Mouse (Mus musculus) right cerebral cortex, adult 2 months (tissue): ENCODE data around the gene Dock4.

Experiments
- DNase-seq, 2 experiments: peaks; one replicate each; pipeline ENCODE4 v3.0.0; 2021 to 2022; ENCODE audit warnings: low spot score in 2 of 2

The Dock4 gene

DNA sequence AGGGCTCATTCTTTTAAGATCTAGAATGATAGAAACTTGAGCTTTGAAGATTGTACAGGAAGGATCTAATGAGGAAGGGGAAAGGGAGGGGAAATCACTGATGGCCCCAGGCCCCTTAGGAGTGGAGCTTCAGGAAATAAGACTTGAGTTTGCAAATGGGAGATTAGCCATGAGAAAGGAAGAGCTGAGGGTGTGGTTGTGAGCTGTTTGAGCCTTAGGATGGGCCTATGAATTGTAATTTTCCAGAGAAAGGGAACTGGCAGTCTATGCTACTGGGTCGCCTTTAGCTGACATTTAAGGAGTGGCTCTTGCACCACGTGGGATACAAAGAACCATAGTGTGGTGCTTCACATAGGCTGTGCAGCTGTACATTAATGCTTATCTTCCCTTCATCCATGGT, 208.6 kb downstream of the Dock4 start:
- DNase-seq: no peak

DNA sequence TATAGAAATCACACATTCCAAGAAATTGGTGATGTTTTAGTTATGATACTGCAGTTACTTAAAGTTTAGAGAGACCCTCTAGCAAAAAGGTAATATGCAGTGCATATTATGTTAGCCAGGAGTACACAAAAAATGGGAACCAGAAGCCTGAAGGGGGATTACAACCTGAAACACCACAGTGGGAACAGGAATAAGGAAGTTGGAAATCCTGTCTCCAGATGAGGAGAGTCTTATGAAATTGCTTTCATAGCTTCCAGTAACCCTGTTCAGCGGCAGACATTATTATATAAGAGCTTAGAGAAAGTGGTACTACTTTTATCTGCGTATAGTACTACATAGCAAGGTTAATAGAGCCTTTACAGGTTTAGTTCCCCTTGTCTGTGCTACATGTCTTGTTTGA, 210.1 kb downstream of the Dock4 start:
- DNase-seq: no peak

GRCm38 (mm10) chr12:40656438-40656837, 210.7 kb downstream of the Dock4 start:
- peak in 1 of 2 experiments; percentile 9 for DNase-seq

- no peak for DNase-seq
These were observed 211.6 kb downstream of the Dock4 start for GRCm38 (mm10) chr12:40657229-40657885.

DNA sequence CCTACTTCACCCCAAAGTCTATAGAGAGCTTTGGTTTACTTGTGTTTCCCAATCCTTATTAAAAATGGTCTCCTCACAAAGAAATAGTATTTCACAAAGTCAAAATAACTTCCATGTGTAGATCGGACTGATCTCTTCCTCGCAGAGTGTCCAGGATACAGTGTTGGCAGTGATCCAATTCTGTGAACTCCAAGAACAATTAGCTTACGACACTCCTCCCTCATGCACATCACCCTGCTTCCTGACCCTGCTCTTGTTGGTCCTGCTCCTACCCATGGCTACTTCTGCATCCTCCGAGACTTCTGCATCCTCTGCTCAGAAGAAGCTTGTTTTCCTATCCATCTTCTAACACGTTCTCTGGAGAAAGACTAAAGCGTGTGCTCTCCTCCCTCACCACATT, 213.9 kb downstream of the Dock4 start:
- DNase-seq: no peak

- DNase-seq: no peak
These were observed 223.7 kb downstream of the Dock4 start for GRCm38 (mm10) chr12:40669460-40669859.

- DNase-seq: no peak
These were observed 225.0 kb downstream of the Dock4 start for GRCm38 (mm10) chr12:40670766-40671165.

- DNase-seq: no peak
These were observed 234.0 kb downstream of the Dock4 start for GRCm38 (mm10) chr12:40679713-40680112.

DNA sequence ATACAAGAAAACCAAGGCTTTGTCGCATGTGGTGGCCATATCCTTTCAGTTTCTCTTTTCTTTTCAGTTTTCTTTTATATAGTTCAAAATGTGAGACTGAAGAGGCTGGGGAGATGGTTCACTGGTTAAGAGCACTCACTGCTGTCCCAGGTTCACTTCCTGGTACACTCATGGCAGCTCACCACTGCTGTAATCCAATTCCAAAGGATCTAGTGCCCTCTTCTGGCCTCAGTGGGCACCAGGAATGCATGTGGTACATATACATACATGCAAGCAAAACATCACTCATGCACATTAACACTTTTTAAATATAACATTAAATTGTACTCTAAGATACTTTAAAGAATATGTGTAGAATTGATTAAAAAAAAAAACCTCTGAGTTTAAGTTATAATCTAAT, 234.8 kb downstream of the Dock4 start:
- peak; percentile 28 to 30 for DNase-seq

GRCm38 (mm10) chr12:40691444-40691843, 245.7 kb downstream of the Dock4 start:
- DNase-seq: no peak

GRCm38 (mm10) chr12:40694082-40694721, 248.4 kb downstream of the Dock4 start:
- DNase-seq: no peak

GRCm38 (mm10) chr12:40698330-40698729, 252.6 kb downstream of the Dock4 start:
- DNase-seq: no peak

GRCm38 (mm10) chr12:40702233-40702792, 256.6 kb downstream of the Dock4 start:
- DNase-seq: no peak

- DNase-seq: no peak
These were observed 258.5 kb downstream of the Dock4 start for GRCm38 (mm10) chr12:40704296-40704695.

DNA sequence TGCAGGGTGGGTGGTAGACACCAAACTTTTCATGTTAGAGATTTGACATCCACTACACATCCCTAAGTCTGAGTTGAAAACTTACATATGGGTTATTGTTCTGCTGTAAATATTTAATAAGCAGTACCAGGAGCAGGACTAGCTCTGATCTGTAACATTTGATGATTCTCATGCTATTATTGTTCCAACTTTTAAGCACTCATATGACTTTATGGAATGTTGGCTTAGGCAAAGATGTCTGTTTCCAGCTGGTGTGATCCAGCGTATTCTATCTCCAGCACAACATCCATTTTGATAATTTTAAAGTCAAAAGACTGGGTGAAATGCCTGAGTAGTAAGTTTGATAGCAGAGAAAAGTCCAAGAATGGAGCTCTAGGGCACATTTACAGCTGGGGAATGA, 261.4 kb downstream of the Dock4 start:
- DNase-seq: no peak

DNA sequence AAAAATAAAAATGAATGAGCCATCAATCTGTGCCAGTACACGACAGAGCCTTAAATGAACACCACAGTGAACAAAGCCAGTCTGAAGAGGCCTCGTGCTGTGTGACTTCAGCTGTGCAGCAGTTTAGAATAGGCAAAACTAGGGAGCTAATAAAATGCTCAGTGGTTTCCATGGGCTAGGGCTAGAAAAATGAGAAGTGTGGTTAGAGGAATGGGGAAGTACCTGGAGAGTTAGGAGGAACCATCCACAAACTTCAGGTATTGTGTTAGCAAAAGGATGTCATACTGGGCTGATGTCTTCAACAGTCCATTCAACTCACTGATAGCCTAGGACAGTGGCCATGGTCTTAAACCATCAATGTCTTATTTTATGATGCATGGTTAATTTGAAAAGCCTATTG, 263.3 kb downstream of the Dock4 start:
- DNase-seq: no peak

DNA sequence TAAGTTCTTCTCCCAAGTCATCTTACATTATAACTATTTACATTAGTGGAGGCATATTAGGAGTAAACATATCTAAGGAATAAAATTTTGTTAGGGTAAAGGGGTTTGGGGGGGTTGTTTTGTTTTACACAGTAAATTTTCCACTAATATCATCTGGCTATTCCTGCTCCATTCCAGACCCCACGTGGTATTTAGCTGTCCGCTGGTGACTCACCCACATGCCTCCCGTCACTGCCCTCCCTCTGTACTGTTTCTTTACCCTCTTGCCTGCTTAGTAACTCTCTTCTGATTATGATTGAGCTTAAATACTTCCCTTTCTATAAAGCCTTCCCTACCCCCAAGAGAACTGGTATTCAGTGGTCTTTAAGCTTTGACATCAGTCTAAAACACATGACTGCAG, 266.5 kb downstream of the Dock4 start:
- no peak for DNase-seq

GRCm38 (mm10) chr12:40714288-40714687, 268.5 kb downstream of the Dock4 start:
- DNase-seq: no peak

DNA sequence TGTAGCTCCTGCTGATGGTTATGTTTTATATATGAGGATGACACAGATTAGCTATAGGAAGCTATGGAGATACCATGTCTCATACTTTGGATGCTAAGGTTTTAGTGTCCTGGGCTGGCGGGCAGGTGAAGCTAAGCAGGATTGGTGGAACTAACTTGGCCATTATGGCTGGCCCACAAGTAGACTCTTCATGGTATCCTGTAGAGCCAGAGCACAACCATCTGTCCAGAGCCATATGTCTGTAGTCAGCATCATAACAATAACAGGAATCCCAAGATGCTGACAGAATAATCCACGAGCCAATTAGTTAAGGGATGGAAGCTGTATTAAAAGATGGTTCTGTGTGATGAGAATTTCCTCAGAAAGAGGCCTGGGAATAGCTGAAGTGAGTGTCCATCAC, 269.4 kb downstream of the Dock4 start:
- no peak for DNase-seq

GRCm38 (mm10) chr12:40728373-40728772, 282.6 kb downstream of the Dock4 start:
- DNase-seq: no peak

- DNase-seq: no peak
These were observed 285.0 kb downstream of the Dock4 start for GRCm38 (mm10) chr12:40730756-40731155.

DNA sequence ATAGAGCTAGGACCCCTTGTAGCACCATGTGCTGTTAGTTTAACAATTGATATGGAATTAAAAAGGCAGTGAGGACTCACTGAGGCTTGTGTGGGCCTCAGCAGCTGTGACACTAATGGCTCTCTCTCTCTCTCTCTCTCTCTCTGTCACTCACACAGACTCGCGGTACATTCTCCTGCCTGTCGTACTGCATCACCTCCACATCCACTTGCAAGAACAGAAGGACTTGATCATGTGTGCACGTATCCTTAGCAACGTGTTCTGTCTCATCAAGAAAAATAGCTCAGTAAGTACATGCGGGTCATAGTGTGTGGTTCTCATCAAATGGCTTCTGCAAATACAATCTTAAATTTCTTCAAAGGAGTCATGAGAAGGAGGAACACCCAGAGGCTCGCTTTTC, 299.7 kb downstream of the Dock4 start:
- DNase-seq: no peak

DNA sequence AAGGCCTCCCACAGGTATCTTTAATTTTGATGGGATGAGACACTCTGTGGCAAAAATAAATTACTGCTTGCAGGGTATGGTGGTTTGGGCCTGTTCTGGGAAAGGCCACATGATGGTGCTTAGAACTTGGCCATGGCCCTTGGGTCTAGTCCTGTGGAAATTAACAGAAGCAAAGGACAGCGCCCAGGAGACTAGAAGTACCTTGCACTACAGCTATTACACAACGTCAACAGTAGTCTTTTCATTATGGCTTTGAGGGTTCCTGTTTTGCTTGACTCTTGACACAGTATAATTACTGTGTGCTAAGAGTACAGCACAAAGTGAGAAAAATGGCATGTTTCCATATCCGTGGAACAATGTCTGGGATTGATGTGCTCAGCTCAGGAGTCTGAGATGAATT, 300.3 kb downstream of the Dock4 start:
- no peak for DNase-seq
